Mouse (Mus musculus) thymus, postnatal 14 days (tissue): Measurements from ENCODE around the gene Rad51b.

Experiments
- DNase-seq: peaks from one replicate; pipeline ENCODE4 v3.0.0; 2021

Gene Rad51b

DNA sequence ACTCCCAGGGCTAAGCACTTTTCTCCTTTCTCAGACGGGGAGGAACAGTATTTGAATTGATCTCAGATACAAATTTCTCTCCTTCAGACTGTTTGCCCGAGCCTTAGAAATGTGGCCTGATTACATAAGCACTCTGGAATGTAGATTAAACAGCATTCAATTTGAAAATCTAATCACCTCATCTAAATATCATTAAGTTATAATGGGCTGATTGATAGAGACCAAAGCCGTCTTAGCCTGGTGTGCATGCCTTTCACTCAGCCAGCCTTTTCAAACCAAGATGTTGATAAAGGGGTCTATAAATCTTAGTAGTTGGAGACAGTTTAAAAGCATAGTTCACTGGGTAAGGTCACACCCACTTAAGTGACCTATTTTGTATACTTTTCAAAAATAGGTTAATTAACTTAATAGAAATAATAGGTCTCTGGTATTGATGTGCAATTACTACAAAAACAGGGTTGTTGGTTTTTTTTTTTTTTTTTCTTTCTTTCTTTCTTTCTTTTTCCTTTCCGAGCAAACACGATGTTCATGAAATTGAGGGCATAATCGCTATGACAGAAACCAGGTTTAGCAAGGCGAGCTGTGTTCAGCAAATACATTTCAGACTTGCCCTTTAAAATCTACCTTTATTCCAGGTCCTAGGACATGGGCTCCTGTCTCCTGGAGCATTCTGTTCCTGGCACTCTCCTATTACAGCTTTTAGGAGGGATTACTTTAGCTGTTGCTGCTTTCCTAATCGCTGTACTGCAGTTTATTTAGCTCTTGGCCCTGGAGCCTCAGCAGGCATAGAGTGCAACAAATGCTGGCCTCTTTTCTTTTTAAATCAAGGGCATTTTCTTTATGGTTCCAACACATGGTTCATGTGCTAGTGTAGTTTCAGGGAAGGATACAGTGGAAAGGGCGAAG is 238.7 kb downstream of the Rad51b start:
- no peak for DNase-seq

DNA sequence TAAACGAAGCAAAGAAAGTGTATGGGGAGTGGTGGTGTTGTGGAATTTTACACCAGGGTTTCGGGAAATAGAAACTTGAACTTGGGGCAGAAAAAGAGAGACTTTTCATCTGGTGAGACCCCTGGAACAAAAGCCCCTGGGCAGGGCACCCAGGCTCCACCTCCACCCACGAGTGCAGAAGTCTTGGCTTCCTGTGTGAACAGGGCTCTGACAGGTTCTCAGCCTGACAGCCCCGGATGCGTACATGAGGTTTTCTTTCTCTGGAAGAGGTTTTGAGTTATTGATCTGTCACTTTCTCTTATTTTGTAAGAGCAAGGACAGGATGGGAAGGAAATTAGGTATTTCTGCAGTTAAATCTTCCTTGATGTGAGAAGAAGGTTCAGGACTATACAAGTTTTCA is 243.1 kb downstream of the Rad51b start:
- peak; percentile 6 for DNase-seq

DNA sequence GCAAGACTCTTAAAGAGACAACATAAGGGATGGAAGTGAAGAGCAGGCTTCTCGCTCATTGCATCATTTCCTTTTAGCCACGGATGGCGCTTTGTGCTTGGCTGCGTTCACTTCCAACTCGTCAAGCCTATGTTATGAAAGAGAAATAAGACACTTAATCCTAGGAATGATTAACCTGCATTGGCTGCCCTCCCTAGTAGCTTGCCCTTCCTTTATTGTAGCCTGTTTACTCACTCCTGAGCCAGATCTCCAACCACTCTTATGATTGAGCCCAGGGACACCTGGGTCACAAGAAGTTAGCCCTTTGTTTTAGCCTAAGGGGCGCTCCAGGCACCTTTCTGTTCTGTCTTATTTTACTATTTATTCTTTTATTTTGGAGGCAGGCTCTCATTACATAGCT is 244.5 kb downstream of the Rad51b start:
- no peak for DNase-seq

DNA sequence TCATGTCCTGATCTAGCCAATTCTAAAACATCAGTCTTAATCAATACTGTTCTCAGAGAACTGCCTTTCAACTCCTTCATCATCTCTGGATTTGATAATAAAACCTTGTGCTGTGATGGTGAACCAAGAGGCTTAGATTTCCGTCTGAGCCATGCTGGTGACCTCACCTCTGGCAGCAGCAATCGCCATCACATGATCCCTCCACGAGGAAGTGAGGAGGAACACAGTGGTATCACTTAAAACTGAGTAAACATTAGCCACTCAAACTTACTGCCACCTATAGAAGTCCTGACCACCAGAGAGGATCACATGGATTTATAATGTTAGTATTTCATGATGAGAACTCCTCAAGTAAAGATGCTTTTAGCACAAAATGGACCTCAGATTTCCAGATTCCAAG is 248.0 kb downstream of the Rad51b start:
- no peak for DNase-seq

DNA sequence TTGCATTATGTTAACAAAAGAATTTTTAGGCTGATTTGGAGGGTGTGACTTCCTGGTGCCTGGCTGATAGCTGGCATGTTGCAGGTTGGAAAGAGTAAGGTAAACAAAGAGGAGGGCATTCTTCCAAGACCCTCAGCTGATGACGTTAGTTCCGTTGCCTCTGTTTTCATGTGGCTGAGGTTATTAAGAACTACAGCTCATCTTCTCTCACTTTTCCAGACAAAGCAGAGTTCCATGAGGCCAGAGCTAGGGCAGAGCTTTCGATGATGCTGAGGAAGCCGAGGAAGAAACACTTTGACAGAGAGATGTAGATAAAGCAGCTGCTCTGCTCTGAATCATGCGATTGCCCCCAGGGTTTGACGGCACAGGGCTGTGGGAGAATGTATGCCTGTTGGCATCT is 250.5 kb downstream of the Rad51b start:
- no peak for DNase-seq

DNA sequence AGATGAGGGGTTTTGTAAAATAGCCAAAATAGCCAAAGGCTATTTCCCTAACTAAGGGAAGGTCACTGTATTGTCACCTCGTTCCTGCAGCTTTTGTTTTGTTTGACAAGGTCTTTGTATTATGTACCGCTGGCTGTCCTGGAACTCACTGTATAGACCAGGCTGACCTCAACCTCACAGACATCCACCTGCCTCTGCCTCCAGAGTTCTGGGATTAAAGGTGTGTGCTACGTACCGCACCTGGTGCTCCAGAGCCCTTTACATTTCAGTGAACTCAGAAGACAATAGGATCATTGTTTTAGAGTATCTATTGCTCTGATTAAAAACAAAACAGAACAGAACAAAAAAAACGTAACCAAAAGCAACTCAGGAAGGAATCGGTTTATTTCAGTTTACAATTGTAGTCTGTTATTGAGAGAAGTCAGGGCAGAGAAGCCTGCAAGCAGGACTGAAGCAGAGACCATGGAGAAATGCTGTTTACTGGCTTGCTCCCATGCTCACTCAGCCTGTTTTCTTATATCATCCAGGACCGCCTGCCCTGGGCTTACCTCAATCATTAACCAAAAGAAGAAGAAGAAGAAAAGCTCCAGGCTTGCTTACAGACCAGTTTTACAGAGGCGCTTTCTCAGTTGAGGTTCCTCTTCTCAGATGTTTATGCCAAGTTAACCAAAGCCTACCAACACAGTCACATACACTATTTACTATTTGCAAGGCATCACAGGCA is 251.7 kb downstream of the Rad51b start:
- DNase-seq: no peak

DNA sequence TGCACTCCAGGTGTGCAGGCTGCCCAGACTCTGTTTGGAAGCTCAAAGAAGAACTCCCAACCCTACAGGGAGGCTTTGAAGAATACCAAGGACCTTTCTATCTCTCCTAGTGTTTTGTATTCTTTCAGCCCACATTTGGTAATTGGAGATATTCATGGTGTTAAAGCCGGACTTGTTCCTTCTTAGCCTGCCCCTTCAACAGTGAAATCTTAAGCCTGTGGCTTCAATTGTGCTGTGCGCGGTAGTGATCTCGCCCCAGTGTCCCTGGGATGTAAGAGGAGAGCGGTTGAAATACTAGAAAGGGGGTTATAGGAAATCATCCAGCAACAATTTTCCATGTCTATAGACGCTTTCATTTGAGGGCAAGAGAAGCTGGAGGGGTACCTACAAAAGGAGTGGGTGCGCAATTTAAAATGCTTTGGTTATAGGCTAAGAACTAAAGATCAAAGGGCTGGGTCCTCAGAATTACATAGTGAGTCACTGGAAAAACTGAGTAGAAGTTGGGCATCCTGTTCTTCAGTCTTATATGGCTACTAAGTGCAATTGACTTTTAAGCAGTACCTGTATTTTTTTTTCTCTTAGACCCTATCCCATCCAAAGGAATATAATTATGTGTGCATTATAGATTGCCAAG is 253.1 kb downstream of the Rad51b start:
- DNase-seq: no peak

DNA sequence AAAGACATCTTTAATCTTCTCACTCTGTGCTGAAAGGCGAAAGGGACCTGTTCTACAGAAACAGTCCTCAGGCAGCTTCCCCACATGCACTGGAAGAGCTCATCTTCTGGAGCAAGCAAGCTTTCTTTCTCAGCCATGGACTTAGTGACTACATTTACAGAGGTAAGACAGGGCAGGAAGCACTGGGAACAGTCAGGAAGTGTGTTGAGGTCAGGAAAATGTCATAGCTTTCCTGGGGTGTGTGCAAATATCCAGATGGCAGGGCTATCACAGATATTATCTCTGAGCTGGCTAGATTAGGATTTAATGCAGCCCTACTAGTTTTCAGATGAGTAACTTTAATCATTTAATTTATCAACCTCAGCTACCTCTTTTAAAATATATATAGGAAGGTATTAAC is 254.2 kb downstream of the Rad51b start:
- no peak for DNase-seq

DNA sequence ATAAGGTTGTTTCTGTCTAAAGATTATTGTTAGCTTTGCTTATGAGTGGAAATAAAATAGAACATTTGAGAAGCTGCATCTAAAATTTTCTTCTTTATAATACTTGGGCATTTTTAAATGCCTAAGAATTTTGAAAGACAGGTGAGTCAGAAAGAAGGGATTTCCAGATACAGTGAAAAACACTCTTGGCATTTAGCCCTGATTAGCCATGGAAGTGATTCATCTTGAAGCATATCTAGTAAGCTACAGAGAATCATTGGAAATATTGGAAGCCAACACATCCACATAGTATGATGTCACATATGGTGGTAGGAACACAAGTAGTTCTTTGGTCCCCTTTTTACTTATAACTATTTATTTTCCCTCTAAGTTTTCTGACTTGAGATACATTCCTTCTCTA is 256.0 kb downstream of the Rad51b start:
- no peak for DNase-seq

DNA sequence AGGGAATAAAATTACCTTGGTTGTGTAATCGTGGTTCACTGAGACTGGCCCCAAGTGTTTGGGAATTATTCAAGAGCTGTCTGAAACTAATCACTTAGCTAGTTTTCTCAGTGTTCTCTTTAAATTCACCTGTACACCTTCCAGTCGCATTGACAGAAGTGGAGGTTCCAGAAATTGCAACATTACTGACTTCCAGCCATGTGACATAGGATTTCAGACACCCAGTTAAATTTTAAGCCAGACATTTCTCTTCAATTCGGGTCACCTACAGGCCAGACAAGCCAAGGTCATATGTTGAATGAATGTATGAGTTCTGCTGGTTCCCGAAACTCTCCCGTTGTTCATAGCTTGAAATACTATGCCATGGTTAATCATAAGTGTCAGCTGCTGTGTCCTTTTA is 260.8 kb downstream of the Rad51b start:
- DNase-seq: no peak

DNA sequence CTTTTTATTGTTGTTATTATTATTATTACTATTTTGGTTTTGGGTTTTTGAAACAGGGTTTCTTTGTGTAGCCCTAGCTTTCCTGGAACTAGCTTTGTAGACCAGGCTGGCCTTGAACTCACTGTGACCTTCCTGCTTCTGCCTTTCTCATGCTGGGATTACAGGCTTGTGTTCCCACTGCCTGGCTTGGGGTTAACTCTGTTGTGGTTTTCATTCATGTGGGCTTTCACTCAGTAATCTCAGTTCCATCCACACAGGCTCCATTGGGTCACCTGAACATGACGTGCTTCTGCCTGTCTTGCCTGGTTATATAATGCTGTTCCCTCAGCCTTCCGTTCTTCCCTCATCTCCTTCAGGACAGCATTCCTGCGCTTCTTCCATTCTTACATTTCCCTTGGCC is 261.6 kb downstream of the Rad51b start:
- DNase-seq: no peak

DNA sequence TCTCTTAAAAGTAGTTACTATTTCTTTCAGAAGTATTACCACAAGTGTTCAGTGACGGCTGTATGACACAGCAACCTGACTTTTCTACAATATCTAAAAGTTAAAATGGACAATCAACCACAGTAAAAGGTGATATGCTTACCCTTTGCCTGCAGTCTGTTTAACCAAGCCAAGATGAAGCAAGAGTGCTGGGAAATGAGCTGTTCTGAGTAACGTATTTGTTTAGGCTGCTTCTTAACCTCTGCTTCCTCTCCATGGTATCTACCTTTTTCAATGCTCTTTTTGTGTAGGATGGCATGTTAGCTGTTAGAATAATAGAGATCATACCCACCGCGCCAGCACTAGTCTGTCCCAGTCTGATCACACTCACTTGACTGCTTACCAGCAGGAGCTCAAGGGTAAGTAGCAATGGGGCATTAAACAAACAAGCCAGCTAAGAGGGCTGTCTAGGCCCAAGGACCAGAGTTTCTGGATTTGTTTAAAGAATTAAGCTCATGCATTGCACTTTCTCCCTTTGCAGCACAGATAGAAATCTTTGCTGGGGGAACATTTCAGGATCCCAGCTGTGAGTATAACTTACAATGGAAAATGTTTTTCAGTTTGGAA is 262.4 kb downstream of the Rad51b start:
- no peak for DNase-seq

DNA sequence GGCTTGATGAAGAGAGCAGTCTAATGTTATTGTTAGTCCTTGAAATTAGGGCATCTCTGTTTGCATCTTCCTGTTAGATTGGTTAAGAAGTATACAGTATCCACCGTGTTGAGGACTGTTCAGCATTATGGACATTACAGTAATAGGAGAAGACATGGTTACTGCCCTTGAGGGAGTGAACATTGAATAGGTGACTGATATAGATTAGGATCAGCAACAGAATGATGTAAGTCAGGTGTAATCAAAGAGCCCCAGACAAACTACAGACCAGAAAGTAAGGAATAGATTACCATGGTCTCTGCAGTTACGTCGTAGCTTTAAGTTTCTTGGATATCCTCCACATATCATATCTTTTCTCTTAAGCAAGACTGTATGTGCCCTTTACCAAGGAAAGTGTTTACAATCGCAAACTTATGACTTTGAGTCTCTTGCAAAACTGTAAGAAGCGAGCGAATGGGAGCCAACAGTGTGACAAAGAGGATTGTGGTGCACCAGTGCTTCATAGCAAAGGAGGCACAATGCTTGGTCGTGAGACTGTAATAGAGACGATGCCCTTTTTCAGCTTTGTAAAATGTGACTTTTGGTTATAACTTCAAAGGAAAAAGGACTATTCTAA is 263.1 kb downstream of the Rad51b start:
- DNase-seq: no peak

DNA sequence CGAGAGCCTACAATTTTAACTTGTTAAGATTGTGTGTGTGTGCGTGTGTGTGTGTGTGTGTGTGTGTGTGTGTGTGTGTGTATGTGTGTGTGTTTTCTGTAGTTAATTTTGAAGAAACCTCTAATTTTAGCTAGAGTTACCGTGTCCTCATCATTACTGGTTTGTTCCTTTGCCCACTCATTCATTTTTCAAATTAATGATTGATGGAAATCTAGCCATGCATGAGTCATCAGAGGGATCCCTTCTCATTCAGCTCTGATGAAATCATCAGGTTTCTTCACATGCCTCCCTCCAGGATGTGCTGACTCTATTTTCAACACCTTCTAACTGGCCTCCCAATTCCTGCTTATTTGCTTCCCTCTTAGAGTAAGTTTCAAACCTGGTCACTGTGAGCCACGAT is 263.8 kb downstream of the Rad51b start:
- DNase-seq: no peak

DNA sequence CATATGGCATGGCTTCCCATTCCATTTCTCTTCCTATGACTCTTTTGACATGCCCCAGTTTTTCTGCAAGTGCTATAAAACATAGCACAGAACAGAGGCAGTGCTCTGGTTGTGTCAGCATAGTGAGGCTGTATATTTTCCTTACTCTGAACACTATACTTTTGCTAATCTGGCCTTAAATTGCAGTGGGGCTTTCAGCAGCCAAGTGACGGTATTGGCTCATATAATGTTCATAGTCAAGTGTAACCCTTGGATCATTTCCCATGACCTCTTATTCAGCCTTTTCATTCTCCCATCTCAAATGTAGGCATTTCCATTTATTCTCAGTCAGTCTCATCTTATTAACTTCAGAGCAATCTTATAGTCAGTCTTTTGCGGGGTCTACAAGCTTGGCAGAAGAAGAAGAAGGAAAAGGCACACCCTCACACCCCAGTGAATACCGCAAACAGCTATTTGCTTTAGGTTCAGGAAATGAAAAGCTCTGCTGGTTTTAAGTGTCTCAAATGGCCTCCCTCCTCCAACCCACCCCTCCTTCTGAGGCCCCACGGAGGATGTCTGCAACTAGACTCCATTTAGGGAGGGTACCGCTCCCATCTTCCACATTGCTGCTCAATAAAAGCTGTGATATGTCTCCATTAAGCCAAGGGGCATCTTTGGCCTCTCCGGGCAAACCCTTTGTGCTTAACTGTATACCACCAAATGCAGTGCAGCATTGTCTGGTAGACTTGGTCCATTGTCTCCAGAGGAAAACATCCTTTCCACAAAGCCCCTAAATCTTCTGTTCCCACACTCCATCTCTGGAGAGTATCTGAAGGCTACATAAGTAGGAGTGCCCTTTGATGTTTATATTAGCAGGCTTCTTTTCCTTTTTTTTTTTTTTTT is 277.3 kb downstream of the Rad51b start:
- no peak for DNase-seq

DNA sequence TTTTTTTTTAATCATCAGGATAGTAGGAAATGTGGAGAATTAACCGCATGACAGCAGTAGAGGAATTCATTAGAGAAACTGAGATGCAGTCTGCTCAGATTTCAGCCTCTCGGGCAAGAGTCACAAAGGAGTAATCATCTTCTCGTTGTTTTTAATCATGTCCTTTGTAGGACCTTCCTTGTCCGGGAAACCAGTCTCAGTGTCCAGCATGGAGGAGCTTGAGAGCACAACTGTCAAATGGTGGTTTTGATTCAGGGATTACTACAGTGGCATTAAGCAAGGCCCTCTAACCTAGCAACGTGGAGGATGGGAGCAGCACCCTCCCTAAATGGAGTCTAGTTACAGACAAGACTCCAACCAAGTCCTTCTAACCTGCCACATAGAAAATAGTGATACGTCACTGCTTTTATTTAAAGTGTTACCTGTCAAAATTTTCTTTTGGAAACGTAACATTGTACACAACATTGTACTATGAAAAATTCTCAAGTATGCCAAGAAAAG is 278.0 kb downstream of the Rad51b start:
- DNase-seq: no peak

DNA sequence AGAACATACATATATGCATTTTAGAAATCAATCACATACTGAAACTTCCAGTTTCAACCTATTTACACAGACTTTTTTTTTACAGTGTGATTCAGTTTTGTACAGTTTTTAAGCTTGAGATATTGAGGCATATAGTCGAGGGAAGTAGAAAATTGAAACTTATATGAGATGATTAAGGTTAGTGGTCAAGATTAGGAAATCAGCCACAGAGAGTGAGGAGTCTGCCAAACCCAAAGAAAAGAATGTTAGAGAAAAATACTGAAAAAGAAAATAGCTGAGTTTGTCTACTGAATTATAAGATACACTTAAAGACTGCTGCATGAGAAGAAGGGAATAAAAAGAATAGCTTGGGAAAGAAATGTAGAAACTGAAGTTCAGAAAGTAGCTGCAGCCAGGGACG is 280.4 kb downstream of the Rad51b start:
- DNase-seq: no peak

DNA sequence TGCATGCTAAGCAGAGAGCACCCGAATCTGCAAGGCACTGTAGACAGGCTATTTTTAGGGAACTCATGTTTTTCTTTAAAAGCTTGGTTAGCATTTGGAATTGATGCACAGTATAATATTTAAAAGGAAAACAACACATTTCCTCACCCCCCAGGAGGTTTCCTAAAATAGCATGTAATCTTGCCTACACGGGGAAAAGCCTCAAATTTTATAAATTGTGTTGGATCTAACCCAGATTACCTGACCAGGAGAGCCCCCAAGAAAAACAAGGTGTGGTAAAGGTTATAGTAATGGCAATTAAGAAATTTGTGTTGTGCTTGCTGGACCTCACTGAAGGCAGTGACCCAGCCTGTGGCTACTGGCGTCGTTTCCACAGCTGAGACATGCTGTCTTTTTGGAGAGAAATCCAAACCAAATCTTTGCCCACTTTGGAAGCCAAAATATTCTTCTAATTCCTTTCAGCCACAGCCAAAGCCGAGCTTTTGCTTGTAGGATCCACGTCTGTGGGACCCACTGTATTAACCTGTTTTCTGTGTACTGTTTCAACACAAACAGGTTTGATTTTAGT is 282.0 kb downstream of the Rad51b start:
- no peak for DNase-seq

DNA sequence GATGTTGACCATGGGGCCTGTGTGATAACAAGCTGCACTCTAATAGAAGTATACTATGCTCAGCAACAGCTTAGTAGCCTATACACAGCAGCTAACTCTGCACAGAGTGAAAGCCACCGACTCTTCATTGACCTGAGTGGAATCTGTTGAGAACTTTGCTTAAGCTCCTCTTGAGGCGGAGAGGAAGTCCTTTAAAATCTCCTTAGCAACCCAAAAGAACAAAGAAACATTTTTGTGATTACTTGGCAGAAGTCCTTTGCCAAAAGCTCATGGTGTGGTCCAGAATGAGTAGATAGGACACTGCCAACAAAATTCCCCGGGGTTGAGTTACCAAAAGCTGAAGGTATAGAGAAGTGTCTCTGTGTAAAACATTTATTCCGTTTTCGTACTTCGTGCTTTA is 282.8 kb downstream of the Rad51b start:
- no peak for DNase-seq

DNA sequence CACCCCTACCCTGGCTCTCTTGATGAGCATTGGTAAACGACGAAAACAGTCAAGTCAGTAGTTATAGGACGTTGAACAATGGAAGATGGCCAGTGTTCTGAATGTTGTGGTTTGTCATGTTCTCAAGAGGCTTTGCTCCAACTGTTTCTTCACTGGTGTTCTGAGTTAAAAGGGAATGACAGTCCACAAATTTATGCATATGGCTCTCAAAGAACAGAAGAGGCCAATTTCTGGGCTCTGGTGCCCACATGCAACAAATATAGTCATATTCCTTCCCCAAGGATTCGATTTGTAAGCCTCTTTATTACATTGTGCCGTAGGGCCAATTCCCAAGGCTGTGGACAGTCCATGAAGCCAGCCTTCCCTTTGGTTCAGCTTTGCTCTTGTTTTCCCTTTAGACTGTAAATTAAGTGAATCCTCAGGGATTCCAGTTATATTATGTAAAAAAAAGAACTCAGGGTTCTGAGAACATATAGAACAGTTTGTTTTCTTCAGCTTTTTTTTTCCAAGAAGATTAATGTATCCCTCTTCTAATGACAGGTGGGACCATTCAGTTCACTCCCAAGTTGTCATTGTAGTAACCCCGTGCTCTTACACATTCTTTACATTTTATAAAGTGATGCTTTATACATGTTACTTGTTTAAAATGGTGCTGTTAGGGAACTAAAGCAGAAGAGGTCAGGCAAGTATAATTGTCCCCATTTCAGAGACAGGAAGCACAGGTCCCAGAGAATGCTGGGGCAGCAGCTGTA is 287.6 kb downstream of the Rad51b start:
- DNase-seq: no peak

DNA sequence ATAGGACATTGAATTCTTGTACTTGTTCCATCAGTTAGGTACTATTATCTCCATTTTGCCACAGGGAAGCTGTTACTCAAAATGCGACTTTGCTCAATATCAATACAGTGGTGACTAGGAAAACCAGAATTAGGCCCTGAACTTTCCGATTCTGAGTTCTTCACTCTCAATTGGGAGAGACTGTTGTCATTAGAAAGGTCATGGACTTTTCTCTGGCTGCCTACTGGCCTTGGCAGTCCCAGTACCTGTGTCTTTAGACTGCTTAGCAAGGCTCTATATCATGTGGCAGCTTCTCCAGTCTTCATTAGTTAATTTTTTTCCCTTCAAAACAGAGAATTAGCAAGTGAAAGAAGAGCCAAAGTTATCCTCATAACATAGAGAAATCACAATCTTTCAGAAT is 288.3 kb downstream of the Rad51b start:
- DNase-seq: no peak
